ENCODE assay signal across 8 mouse cellular contexts in the genomic region with DNA sequence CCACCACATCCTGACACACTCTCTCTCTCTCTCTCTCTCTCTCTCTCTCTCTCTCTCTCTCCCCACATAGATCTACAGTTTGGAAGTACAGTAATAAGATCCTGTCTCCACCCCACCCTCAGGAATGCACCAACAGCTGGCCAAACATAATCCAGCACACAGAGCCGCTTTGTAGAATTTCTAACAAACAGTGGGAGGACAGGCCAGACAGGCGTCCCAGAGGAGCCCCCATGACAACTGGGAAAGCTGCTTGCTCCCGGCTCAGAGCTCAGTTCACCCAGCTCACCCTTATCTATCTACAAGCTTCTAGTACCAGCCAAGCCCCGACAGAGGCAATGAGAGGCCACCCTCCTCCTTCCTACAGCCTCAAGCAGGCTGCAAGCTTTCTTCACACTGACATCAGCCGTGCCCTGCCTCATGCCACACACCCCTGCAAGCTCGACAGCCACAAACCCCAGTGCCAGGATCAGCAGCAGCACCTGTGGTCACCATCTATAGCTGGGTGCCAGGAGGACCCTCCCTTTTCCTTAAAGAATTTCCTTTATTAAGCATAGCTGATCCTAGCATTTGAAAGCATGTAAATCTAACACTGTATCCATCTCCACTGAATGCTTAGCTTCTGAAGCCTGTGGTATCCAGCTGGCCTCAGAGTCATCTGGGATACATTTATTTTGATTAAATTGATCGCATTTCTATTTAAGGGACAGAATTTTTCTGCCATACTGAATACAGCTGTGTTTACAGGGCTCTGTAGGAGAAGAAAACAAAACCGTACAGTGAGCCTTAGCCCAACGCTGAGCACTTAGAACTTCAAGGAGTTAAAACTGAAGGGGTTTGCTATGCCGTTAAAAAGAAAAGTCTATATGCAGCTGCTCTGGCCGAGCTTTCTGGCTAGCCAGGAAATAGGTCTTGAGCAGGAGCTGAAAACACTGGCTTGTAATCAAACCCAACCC.
A peak's percentile ranks its signal among the peaks of the same experiment; 100 is the strongest.
DNase-seq lines count a peak whose midpoint lies in the region; ATAC-seq and TF ChIP-seq lines count a peak whose summit lies in the region.

No protein-coding gene starts in this region.

- peak overlapping the region; percentile 49 for H3K4me2 ChIP-seq in forebrain, embryonic 12.5 days
- H3K4me2 ChIP-seq in heart, embryonic 15.5 days, result peak overlapping the region; percentile 70
- H3K4me2 ChIP-seq in midbrain, embryonic 16.5 days (ENCODE audit: low read length), result peak overlapping the region; percentile 63
- H3K4me2 ChIP-seq in stomach, embryonic 16.5 days (ENCODE audit: low read depth, low read length), result peak overlapping the region; percentile 39

- DNase-seq in lung, adult 18-20 months, result peak; percentile 16 to 17
- no peak for DNase-seq in lung, adult 2 months
- DNase-seq in kidney, postnatal 10 days, result peak; percentile 85
- peak; percentile 45 for DNase-seq in liver

- no peaks in the 10 kb centered on the region for H3K27me3 ChIP-seq in forebrain, embryonic 12.5 days
- no peaks in the 10 kb centered on the region for H3K27me3 ChIP-seq in heart, embryonic 15.5 days
- H3K27me3 ChIP-seq in midbrain, embryonic 16.5 days (ENCODE audit: control insufficient read depth, insufficient read depth, low read depth, low read length), result no peaks in the 10 kb centered on the region
- H3K27me3 ChIP-seq in stomach, embryonic 16.5 days (ENCODE audit: control insufficient read depth, insufficient read depth, low read length), result no peaks in the 10 kb centered on the region

- no peaks in the 10 kb centered on the region for H3K9me3 ChIP-seq in forebrain, embryonic 12.5 days
- H3K9me3 ChIP-seq in heart, embryonic 15.5 days (replicated peaks), result no peaks in the 10 kb centered on the region
- H3K9me3 ChIP-seq in midbrain, embryonic 16.5 days (replicated peaks; ENCODE audit: control insufficient read depth, low read length, poor library complexity, severe bottlenecking), result no peaks in the 10 kb centered on the region
- H3K9me3 ChIP-seq in stomach, embryonic 16.5 days (replicated peaks; ENCODE audit: control insufficient read depth, low read length), result no peaks in the 10 kb centered on the region

- no peak overlapping the region for H3K4me3 ChIP-seq in lung, adult 2 months (replicated peaks; ENCODE audit: extremely low read depth, low read depth, low read length)
- H3K4me3 ChIP-seq in forebrain, embryonic 12.5 days (replicated peaks), result 0 out of 2 replicates have a peak overlapping the region, but pooled peaks have one; percentile 15
- peak overlapping the region; percentile 40 for H3K4me3 ChIP-seq in heart, embryonic 15.5 days
- peak overlapping the region; percentile 41 for H3K4me3 ChIP-seq in midbrain, embryonic 16.5 days (ENCODE audit: low read depth, low read length)
- peak overlapping the region; percentile 22 for H3K4me3 ChIP-seq in stomach, embryonic 16.5 days (replicated peaks; ENCODE audit: low read length)

- 9% methylated on average over 11 of the region's 11 CpGs for WGBS in lung, adult 2 months
- WGBS in forebrain, embryonic 12.5 days, result 15% methylated on average over 11 of the region's 11 CpGs
- 8% methylated on average over 11 of the region's 11 CpGs for WGBS in heart, embryonic 15.5 days
- 9% methylated on average over 11 of the region's 11 CpGs for WGBS in midbrain, embryonic 16.5 days
- 7% methylated on average over 11 of the region's 11 CpGs for WGBS in stomach, embryonic 16.5 days

- H3K36me3 ChIP-seq in forebrain, embryonic 12.5 days (replicated peaks), result no peaks in the 10 kb centered on the region
- H3K36me3 ChIP-seq in heart, embryonic 15.5 days, result no peaks in the 10 kb centered on the region
- H3K36me3 ChIP-seq in midbrain, embryonic 16.5 days (ENCODE audit: control insufficient read depth, insufficient read depth, low read length), result no peaks in the 10 kb centered on the region
- H3K36me3 ChIP-seq in stomach, embryonic 16.5 days (ENCODE audit: control insufficient read depth, insufficient read depth, low read length), result no peaks in the 10 kb centered on the region

- no peak for TF ChIP-seq CTCF in lung, adult 2 months (IDR thresholded peaks at IDR 0.05; ENCODE audit: insufficient read depth, low read length)

- H3K9ac ChIP-seq in forebrain, embryonic 12.5 days, result peak overlapping the region; percentile 55; the same call in 1 of the 2 replicates
- H3K9ac ChIP-seq in heart, embryonic 15.5 days, result peak overlapping the region; percentile 40
- peak overlapping the region; percentile 80 for H3K9ac ChIP-seq in midbrain, embryonic 16.5 days (ENCODE audit: low read depth, low read length)
- H3K9ac ChIP-seq in stomach, embryonic 16.5 days (ENCODE audit: low read length), result peak overlapping the region; percentile 57

- H3K27ac ChIP-seq in forebrain, embryonic 12.5 days, result peak overlapping the region; percentile 93
- H3K27ac ChIP-seq in heart, embryonic 15.5 days, result peak overlapping the region; percentile 96
- H3K27ac ChIP-seq in midbrain, embryonic 16.5 days (ENCODE audit: low read length), result peak overlapping the region; percentile 98
- H3K27ac ChIP-seq in stomach, embryonic 16.5 days (ENCODE audit: low read length), result peak overlapping the region; percentile 88

- peak; percentile 13 for ATAC-seq in forebrain, embryonic 12.5 days (ENCODE audit: low FRiP score)
- peak; percentile 84 for ATAC-seq in heart, embryonic 15.5 days (replicated peaks; ENCODE audit: insufficient number of reproducible peaks, insufficient read depth, low FRiP score, low read depth)
- ATAC-seq in midbrain, embryonic 16.5 days, result peak; percentile 18
- peak; percentile 89 for ATAC-seq in stomach, embryonic 16.5 days (ENCODE audit: insufficient read depth, low FRiP score)

- no peak for TF ChIP-seq POLR2A in lung, adult 2 months (IDR thresholded peaks at IDR 0.05; ENCODE audit: borderline replicate concordance, extremely low read depth, low read depth, low read length)

- peaks cover 14% of the 10 kb centered on the region for H3K4me1 ChIP-seq in lung, adult 2 months (ENCODE audit: control insufficient read depth, insufficient read depth, low read length)
- H3K4me1 ChIP-seq in forebrain, embryonic 12.5 days, result peaks cover 53% of the 10 kb centered on the region
- peaks cover 55% of the 10 kb centered on the region for H3K4me1 ChIP-seq in heart, embryonic 15.5 days (replicated peaks)
- H3K4me1 ChIP-seq in midbrain, embryonic 16.5 days (ENCODE audit: control insufficient read depth, insufficient read depth, low read length), result peaks cover 51% of the 10 kb centered on the region
- peaks cover 32% of the 10 kb centered on the region for H3K4me1 ChIP-seq in stomach, embryonic 16.5 days (ENCODE audit: control insufficient read depth, insufficient read depth, low read length)

Comparison
In these comparisons a context has a peak if more than half of its experiments do, and no peak if none do; other contexts are left out.
1. ATAC-seq: peak in every context shown above with its lines; median percentile 89 in stomach, embryonic 16.5 days; 84 in heart, embryonic 15.5 days; 18 in midbrain, embryonic 16.5 days; 13 in forebrain, embryonic 12.5 days.